Mouse (Mus musculus) liver, embryonic 14.5 days (tissue): ENCODE measurements around the gene Upk3bl. TPM values are rescaled to one million over a fixed set of nuclear protein-coding genes. Genes with fewer than 3 reads are reported as not detected.

Source experiments
- ATAC-seq: fragments of 200-750 bp; cut with Nextera tagmentation; 2 replicates; pipeline ENCODE4 v1.8.0; 2017; ENCODE audit warnings: moderate number of reproducible peaks, mild to moderate bottlenecking, moderate library complexity; ENCODE audit not compliant: insufficient read depth
- DNase-seq, 3 experiments: peaks; one replicate each; pipeline ENCODE4 v3.0.0-alpha.2; 2012 to 2013; ENCODE audit warnings: low read depth in 3 of 3, low spot score in 3 of 3
- H3K27ac ChIP-seq: fragments of 300-500 bp; sonication (generic); 2 replicates; pipeline ENCODE4 v1.5.1; 2014; ENCODE audit warnings: moderate library complexity, mild to moderate bottlenecking, control low read depth, inconsistent platforms
- H3K27me3 ChIP-seq: fragments of 300-500 bp; sonication (generic); 2 replicates; pipeline ENCODE4 v1.6.1; 2014; ENCODE audit warnings: mild to moderate bottlenecking, low read length, moderate library complexity; ENCODE audit not compliant: control insufficient read depth, insufficient read depth
- H3K36me3 ChIP-seq: fragments of 300-500 bp; sonication (generic); replicated peaks from 2 replicates; pipeline ENCODE4 v1.6.1; 2014; ENCODE audit warnings: low read depth; ENCODE audit not compliant: control insufficient read depth, insufficient read depth
- H3K4me1 ChIP-seq, 2 experiments: fragments of 200-500 bp in 1 of 2; fragments of 300-500 bp in 1 of 2; sonication (generic) in 1 of 2; replicated peaks; 2 replicates each; pipeline ENCODE4 v1.6.1; 2012 to 2014; ENCODE audit warnings: antibody characterized with exemption in 1 of 2, inconsistent platforms in 1 of 2, low read length in 1 of 2; ENCODE audit not compliant: control insufficient read depth in 2 of 2, insufficient read depth in 2 of 2
- H3K4me2 ChIP-seq: fragments of 300-500 bp; sonication (generic); 2 replicates; pipeline ENCODE4 v1.6.1; 2014; ENCODE audit warnings: low read depth, mild to moderate bottlenecking, control low read depth, moderate library complexity
- H3K4me3 ChIP-seq, 2 experiments: fragments of 200-500 bp in 1 of 2; fragments of 300-500 bp in 1 of 2; sonication (generic) in 1 of 2; 2 replicates each; pipeline ENCODE4 v1.5.1; 2012 to 2014; ENCODE audit warnings: low read depth in 2 of 2, low read length in 2 of 2, mild to moderate bottlenecking in 2 of 2, control low read depth in 1 of 2, inconsistent platforms in 1 of 2, moderate library complexity in 1 of 2; ENCODE audit not compliant: insufficient read depth in 1 of 2
- H3K9ac ChIP-seq: fragments of 300-500 bp; sonication (generic); replicated peaks from 2 replicates; pipeline ENCODE4 v1.6.1; 2014; ENCODE audit warnings: mild to moderate bottlenecking, control low read depth, moderate library complexity
- H3K9me3 ChIP-seq: fragments of 300-500 bp; sonication (generic); 2 replicates; pipeline ENCODE4 v1.6.1; 2016; ENCODE audit warnings: low read length, mixed read lengths; ENCODE audit not compliant: control insufficient read depth
- CTCF ChIP-seq: IDR thresholded peaks from 2 replicates; pipeline ENCODE4 v1.5.1; 2016; ENCODE audit warnings: antibody characterized with exemption, low read depth, control low read depth
- EP300 ChIP-seq: IDR thresholded peaks from 2 replicates; pipeline ENCODE4 v1.6.1; 2016; ENCODE audit warnings: antibody characterized with exemption, low read depth
- WGBS: fragments of 180-500 bp; shearing (Covaris S2); extraction: QIAGEN DNeasy Blood & Tissue Kit; methylation state at CpG from one replicate; pipeline ENCODE4 v1.1.7; 2014; ENCODE audit not compliant: insufficient replicate concordance; 5-methylcytosine and 5-hydroxymethylcytosine counted together
- polyA plus RNA-seq, 2 experiments: library from polyadenylated mRNA; depleted of rRNA in 1 of 2; stranded (reverse) in 1 of 2; unstranded in 1 of 2; fragments of >200 nt; fragmentation: Nextera tagmentation in 1 of 2; extraction: Ambion mirVana in 1 of 2; gene quantifications; 2 replicates each; pipeline versions ENCODE4 v1.2.1 to v1.2.3; 2012 to 2014

Upk3bl gene
- polyA plus RNA-seq, 2 experiments: 0.10 TPM; not detected in 1

DNA sequence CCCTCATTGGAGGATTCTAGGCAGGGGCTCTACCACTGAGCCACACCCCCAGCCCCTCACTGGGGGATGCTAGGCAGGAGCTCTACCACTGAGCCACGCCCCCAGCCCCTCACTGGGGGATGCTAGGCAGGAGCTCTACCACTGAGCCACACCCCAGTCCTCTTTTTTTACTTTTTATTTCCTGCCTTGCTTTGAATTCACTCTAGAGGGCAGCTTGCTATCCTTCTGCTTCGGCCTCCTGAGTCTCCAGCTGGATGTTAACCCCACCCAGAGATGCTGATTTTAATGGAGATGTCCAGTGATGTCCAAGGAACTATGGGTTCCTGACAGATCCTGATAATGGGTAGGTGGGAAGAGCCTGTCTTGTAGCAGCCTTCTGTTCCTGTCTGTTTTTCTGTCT lies 15.1 kb downstream of the Upk3bl start:
- no peak overlapping the region for H3K27ac ChIP-seq
- H3K27me3 ChIP-seq: no peaks in the 10 kb centered on the region
- ATAC-seq: no peak
- H3K9ac ChIP-seq: no peak overlapping the region
- no peak for TF ChIP-seq EP300
- TF ChIP-seq CTCF: no peak
- no peak overlapping the region for H3K4me3 ChIP-seq
- 41% methylated on average over 2 of the region's 2 CpGs for WGBS
- H3K4me1 ChIP-seq: no peaks in the 10 kb centered on the region
- no peak overlapping the region for H3K4me2 ChIP-seq
- no peaks in the 10 kb centered on the region for H3K9me3 ChIP-seq
- H3K36me3 ChIP-seq: no peaks in the 10 kb centered on the region
- no peak for DNase-seq

DNA sequence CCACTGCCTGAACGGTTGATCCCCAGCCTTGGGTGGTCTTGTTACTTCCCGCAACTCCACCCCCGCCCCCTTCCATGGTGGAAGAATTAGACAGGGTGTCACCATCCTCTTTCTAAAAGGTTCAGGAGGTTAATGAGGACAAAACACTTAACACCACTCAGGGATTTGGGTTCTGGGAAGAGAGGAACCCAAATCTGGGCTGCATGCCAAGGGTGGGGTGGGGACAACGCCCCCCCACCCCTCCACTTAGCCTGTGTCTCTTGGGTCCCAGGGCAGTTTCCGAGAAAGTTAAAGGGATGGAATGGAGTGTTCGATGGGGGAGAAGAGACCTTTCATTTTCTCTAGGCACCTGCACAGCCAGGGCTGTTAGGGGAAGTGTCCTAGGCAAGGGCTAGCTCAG lies 18.8 kb downstream of the Upk3bl start:
- Histone ChIP-seq H3K27ac (no peak overlapping the region), H3K36me3 (no peaks in the 10 kb centered on the region), H3K4me2 (no peak overlapping the region), H3K27me3 (no peaks in the 10 kb centered on the region), H3K9ac (no peak overlapping the region), H3K4me3 (no peak overlapping the region), H3K4me1 (no peaks in the 10 kb centered on the region), H3K9me3 (no peaks in the 10 kb centered on the region)
- no peak for DNase-seq
- 57% methylated on average over 6 of the region's 6 CpGs for WGBS
- TF ChIP-seq CTCF (no peak), EP300 (no peak)
- no peak for ATAC-seq

DNA sequence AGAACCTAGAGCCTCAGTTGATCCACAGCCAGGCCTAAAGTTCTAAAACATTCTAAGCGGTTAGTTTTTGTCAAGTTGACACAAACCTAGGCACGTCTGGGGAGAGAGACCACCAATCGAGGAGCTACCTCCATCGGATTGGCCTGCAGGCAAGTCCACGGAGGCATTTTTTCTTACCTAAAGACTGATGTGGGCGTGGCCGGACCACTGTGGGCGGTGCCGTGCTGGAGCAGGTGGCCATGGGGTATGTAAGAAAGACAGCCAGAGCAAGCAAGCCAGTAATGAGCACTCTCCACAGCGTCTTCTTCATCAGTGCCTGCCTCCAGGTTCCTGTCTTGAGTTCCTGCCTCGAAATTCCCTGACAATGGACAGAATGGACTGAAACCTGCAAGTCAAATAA lies 19.2 kb downstream of the Upk3bl start:
- DNase-seq: no peak
- H3K9me3 ChIP-seq: no peaks in the 10 kb centered on the region
- H3K9ac ChIP-seq: no peak overlapping the region
- ATAC-seq: no peak
- no peaks in the 10 kb centered on the region for H3K4me1 ChIP-seq
- 52% methylated on average over 11 of the region's 11 CpGs for WGBS
- TF ChIP-seq CTCF (no peak), EP300 (no peak)
- no peak overlapping the region for H3K27ac ChIP-seq
- H3K27me3 ChIP-seq: no peaks in the 10 kb centered on the region
- no peaks in the 10 kb centered on the region for H3K36me3 ChIP-seq
- no peak overlapping the region for H3K4me3 ChIP-seq
- no peak overlapping the region for H3K4me2 ChIP-seq

DNA sequence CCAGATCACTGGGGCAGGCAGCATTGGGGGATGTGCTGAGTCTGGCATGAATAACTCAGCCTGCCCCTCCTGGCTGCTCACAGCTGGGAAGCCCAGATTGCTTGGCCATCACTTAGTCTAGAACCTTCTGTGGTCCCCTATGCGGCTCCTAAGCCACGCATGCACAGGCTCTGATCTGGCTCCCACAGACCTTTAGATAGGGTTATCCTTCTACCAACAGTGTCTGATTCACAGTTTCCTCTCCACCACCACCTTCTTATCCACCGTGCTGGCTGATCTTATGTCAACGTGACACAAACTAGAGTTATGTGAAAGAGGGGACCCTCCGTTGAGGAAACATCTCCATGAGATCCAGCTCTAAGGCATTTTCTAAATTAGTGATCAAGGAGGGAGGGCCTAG lies 20.8 kb downstream of the Upk3bl start:
- Histone ChIP-seq H3K36me3 (no peaks in the 10 kb centered on the region), H3K27me3 (no peaks in the 10 kb centered on the region), H3K9ac (no peak overlapping the region), H3K4me2 (no peak overlapping the region), H3K27ac (no peak overlapping the region), H3K9me3 (no peaks in the 10 kb centered on the region), H3K4me1 (no peaks in the 10 kb centered on the region), H3K4me3 (no peak overlapping the region)
- no peak for TF ChIP-seq EP300
- WGBS: 33% methylated on average over 5 of the region's 5 CpGs
- ATAC-seq (no peak), DNase-seq (no peak)

DNA sequence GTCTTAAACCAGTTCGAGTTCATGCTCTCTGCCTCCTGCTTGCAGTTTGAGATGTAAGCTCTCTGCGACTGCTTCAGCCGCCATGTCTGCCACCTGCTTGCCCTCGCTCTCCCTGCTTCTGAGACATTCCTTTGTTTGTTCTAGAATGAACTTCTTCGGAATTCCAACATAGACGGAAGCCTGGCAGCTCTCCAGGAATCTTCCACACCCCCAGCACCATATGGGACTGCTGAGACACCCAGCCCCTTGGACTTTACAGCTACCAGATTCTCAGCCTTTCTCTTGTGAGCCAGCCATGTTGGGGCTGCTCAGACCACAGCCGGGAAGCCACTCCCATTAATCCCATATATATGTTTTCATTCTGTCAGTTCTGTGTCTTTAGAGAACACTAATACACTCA lies 22.0 kb downstream of the Upk3bl start:
- H3K27me3 ChIP-seq: no peaks in the 10 kb centered on the region
- no peak for DNase-seq
- ATAC-seq: no peak
- H3K9me3 ChIP-seq: no peaks in the 10 kb centered on the region
- no peak overlapping the region for H3K4me2 ChIP-seq
- H3K9ac ChIP-seq: no peak overlapping the region
- no peak overlapping the region for H3K4me3 ChIP-seq
- 50% methylated on average over 7 of the region's 7 CpGs for WGBS
- H3K36me3 ChIP-seq: no peaks in the 10 kb centered on the region
- no peak overlapping the region for H3K27ac ChIP-seq
- no peaks in the 10 kb centered on the region for H3K4me1 ChIP-seq
- TF ChIP-seq EP300 (no peak), CTCF (no peak)
